Comparison of ENCODE assay signal across 10 mouse cellular contexts in genomic region chr15:102316263-102316662, GRCm38 (mm10). TPM values are rescaled to one million over a fixed set of nuclear protein-coding genes. Genes with fewer than 3 reads are reported as not detected.
DNase-seq lines count a peak whose midpoint lies in the region; ATAC-seq and TF ChIP-seq lines count a peak whose summit lies in the region.
"Had no signal": no experiment of that assay in that cellular context is flagged by ENCODE, and none has a peak within 500 bp of the region (broad histone marks: within the 10 kb centered on the region; RNA-seq: fewer than 3 reads in every experiment).

No protein-coding gene starts in this region.

- TF ChIP-seq CTCF in G1E (IDR thresholded peaks at IDR 0.05; ENCODE audit: low read depth, low read length), result peak; percentile 46
- TF ChIP-seq CTCF in left cerebral cortex, adult 2 months (IDR thresholded peaks at IDR 0.05), result peak; percentile 83

- H3K9ac ChIP-seq in kidney, embryonic 15.5 days, result no peak overlapping the region
- H3K9ac ChIP-seq: embryonic facial prominence, embryonic 12.5 days; lung, embryonic 15.5 days had no signal

- no peaks in the 10 kb centered on the region for H3K9me3 ChIP-seq in kidney, embryonic 15.5 days (replicated peaks)
- no peaks in the 10 kb centered on the region for H3K9me3 ChIP-seq in G1E (replicated peaks)
- H3K9me3 ChIP-seq: embryonic facial prominence, embryonic 12.5 days; lung, embryonic 15.5 days had no signal

- 88% methylated on average over 6 of the region's 6 CpGs for WGBS in kidney, embryonic 15.5 days

- no peak for ATAC-seq in kidney, embryonic 15.5 days (replicated peaks; ENCODE audit: low FRiP score)
- ATAC-seq in G1E (ENCODE audit: extremely low read depth, insufficient number of reproducible peaks, low FRiP score, poor library complexity, severe bottlenecking), result no peak

- no peaks in the 10 kb centered on the region for H3K4me1 ChIP-seq in kidney, embryonic 15.5 days
- peaks cover 10% of the 10 kb centered on the region for H3K4me1 ChIP-seq in G1E (ENCODE audit: insufficient read depth, low read depth, low read length)
- H3K4me1 ChIP-seq: embryonic facial prominence, embryonic 12.5 days; lung, embryonic 15.5 days had no signal

- no peak overlapping the region for H3K4me2 ChIP-seq in kidney, embryonic 15.5 days
- H3K4me2 ChIP-seq: embryonic facial prominence, embryonic 12.5 days; lung, embryonic 15.5 days had no signal

- peak; percentile 73 for DNase-seq in kidney, adult 18-20 months
- no peak for DNase-seq in G1E (ENCODE audit: low spot score)
- DNase-seq in cerebellum, postnatal 10 days, result peak; percentile 73 to 78
- peak; percentile 60 to 67 for DNase-seq in heart, adult 9 months (ENCODE audit: low spot score in 2 of 2)
- peak; percentile 40 to 60 for DNase-seq in left cerebral cortex, adult 2 months (ENCODE audit: extremely low spot score in 1 of 2, low spot score in 2 of 2)
- DNase-seq in monocyte, adult 2 months (ENCODE audit: low read depth in 1 of 2, low spot score in 2 of 2), result peak; percentile 21 to 56
- peak; percentile 70 for DNase-seq in thymus, postnatal 25 days

- H3K27me3 ChIP-seq in kidney, embryonic 15.5 days, result no peaks in the 10 kb centered on the region
- no peaks in the 10 kb centered on the region for H3K27me3 ChIP-seq in G1E (ENCODE audit: insufficient read depth, low read length)
- H3K27me3 ChIP-seq: embryonic facial prominence, embryonic 12.5 days; lung, embryonic 15.5 days had no signal

- intact Hi-C loops in left cerebral cortex, adult 2 months (cut with DNase I), result loop anchor here (2.0 kb wide), 1 partner anchor 27 kb away; no protein-coding TSS in a partner anchor

- H3K36me3 ChIP-seq in kidney, embryonic 15.5 days, result peaks cover 95% of the 10 kb centered on the region
- peaks cover 91% of the 10 kb centered on the region for H3K36me3 ChIP-seq in G1E (replicated peaks)

- no peak overlapping the region for H3K4me3 ChIP-seq in kidney, embryonic 15.5 days (replicated peaks)
- H3K4me3 ChIP-seq in G1E (ENCODE audit: low read depth, low read length), result no peak overlapping the region
- no peak overlapping the region for H3K4me3 ChIP-seq in left cerebral cortex, adult 2 months
- H3K4me3 ChIP-seq: embryonic facial prominence, embryonic 12.5 days; lung, embryonic 15.5 days had no signal

- H3K27ac ChIP-seq in kidney, embryonic 15.5 days, result no peak overlapping the region
- H3K27ac ChIP-seq in left cerebral cortex, adult 2 months, result no peak overlapping the region
- H3K27ac ChIP-seq: embryonic facial prominence, embryonic 12.5 days; lung, embryonic 15.5 days had no signal

RNA-seq across cellular contexts. Expression of gene Pfdn5, which starts 9.7 kb away (rescaled TPM):
- polyA plus RNA-seq in kidney, embryonic 15.5 days (2015; fragmentation: Nextera tagmentation; extraction: Ambion mirVana), result 382 and 393 TPM in 2 replicates
- total RNA-seq in G1E (2014; fragmentation: Nextera tagmentation), result 113 and 119 TPM in 2 replicates
- total RNA-seq in G1E (2017), result 271 and 276 TPM in 2 replicates
- 13.6 and 23.0 TPM in 2 replicates for polyA plus RNA-seq in G1E (2012)
- 100 to 1,000 TPM; 408 to 428 TPM for total RNA-seq in left cerebral cortex, adult 2 months (2021)

RNA-seq across cellular contexts. Expression of gene Myg1, which starts 15.2 kb away (rescaled TPM):
- polyA plus RNA-seq in kidney, embryonic 15.5 days (2015; fragmentation: Nextera tagmentation; extraction: Ambion mirVana), result 106 and 122 TPM in 2 replicates
- 37.5 and 45.9 TPM in 2 replicates for total RNA-seq in G1E (2014; fragmentation: Nextera tagmentation)
- 30.1 and 35.2 TPM in 2 replicates for total RNA-seq in G1E (2017)
- 72.6 and 87.5 TPM in 2 replicates for polyA plus RNA-seq in G1E (2012)
- total RNA-seq in left cerebral cortex, adult 2 months (2021), result 10 to 100 TPM; 65.1 to 67.9 TPM

RNA-seq across cellular contexts. Expression of gene Espl1, which starts 20.2 kb away (rescaled TPM):
- polyA plus RNA-seq in kidney, embryonic 15.5 days (2015; fragmentation: Nextera tagmentation; extraction: Ambion mirVana), result 23.5 and 31.0 TPM in 2 replicates
- 91.0 and 145 TPM in 2 replicates for total RNA-seq in G1E (2014; fragmentation: Nextera tagmentation)
- 15.8 and 23.8 TPM in 2 replicates for total RNA-seq in G1E (2017)
- polyA plus RNA-seq in G1E (2012), result 33.1 and 35.5 TPM in 2 replicates
- total RNA-seq in left cerebral cortex, adult 2 months (2021), result 1 to 10 TPM; 1.1 to 1.5 TPM

RNA-seq across cellular contexts. Expression of gene Aaas, which starts 34.3 kb away (rescaled TPM):
- 83.2 and 83.7 TPM in 2 replicates for polyA plus RNA-seq in kidney, embryonic 15.5 days (2015; fragmentation: Nextera tagmentation; extraction: Ambion mirVana)
- total RNA-seq in G1E (2014; fragmentation: Nextera tagmentation) (187 and 217 TPM in 2 replicates), G1E (2017) (110 and 126 TPM in 2 replicates)
- 199 and 288 TPM in 2 replicates for polyA plus RNA-seq in G1E (2012)
- 10 to 100 TPM; 14.3 to 18.9 TPM for total RNA-seq in left cerebral cortex, adult 2 months (2021)

RNA-seq across cellular contexts. Expression of gene Mfsd5, which starts 37.0 kb away (rescaled TPM):
- polyA plus RNA-seq in kidney, embryonic 15.5 days (2015; fragmentation: Nextera tagmentation; extraction: Ambion mirVana), result 68.6 and 69.8 TPM in 2 replicates
- 24.5 and 25.8 TPM in 2 replicates for total RNA-seq in G1E (2014; fragmentation: Nextera tagmentation)
- total RNA-seq in G1E (2017), result 31.1 and 37.2 TPM in 2 replicates
- 66.2 and 75.3 TPM in 2 replicates for polyA plus RNA-seq in G1E (2012)
- 10 to 100 TPM; 40.6 to 42.8 TPM for total RNA-seq in left cerebral cortex, adult 2 months (2021)

Comparison
In these comparisons a context has a peak if more than half of its experiments do, and no peak if none do; other contexts are left out.
1. RNA of gene Espl1, which starts 20.2 kb away (total RNA-seq): 15.8 to 145 TPM in G1E; 1.1 to 1.5 TPM in left cerebral cortex, adult 2 months; every median in the first group is over 4 times any median in the second.